Mouse (Mus musculus): Measurements from ENCODE around the gene Ptprj.

The Ptprj gene

GRCm38 (mm10) chr2:90580236-90581005 lies at the start of gene Ptprj:
Ptprj (minus strand) TSS chr2:90580647.
- DNase-seq (ENCODE audit: low spot score): peak; percentile 61

GRCm38 (mm10) chr2:90629552-90629951 lies 49.1 kb upstream of the Ptprj start:
- DNase-seq (ENCODE audit: low spot score): no peak

GRCm38 (mm10) chr2:90628261-90628660 lies 47.8 kb upstream of the Ptprj start:
- DNase-seq (ENCODE audit: low spot score): no peak

- DNase-seq (ENCODE audit: low spot score): peak; percentile 58
Observed at GRCm38 (mm10) chr2:90624920-90625319, 44.5 kb upstream of the Ptprj start.

GRCm38 (mm10) chr2:90624339-90624738 lies 43.9 kb upstream of the Ptprj start:
- DNase-seq (ENCODE audit: low spot score): no peak

GRCm38 (mm10) chr2:90620815-90621214 lies 40.4 kb upstream of the Ptprj start:
- DNase-seq (ENCODE audit: low spot score): no peak

GRCm38 (mm10) chr2:90619648-90620047 lies 39.2 kb upstream of the Ptprj start:
- no peak for DNase-seq (ENCODE audit: low spot score)

GRCm38 (mm10) chr2:90614651-90615171 lies 34.3 kb upstream of the Ptprj start:
- DNase-seq (ENCODE audit: low spot score): no peak

GRCm38 (mm10) chr2:90613591-90613990 lies 33.1 kb upstream of the Ptprj start:
- DNase-seq (ENCODE audit: low spot score): no peak

- DNase-seq (ENCODE audit: low spot score): no peak
Observed at GRCm38 (mm10) chr2:90613006-90613405, 32.6 kb upstream of the Ptprj start.

GRCm38 (mm10) chr2:90611959-90612571 lies 31.6 kb upstream of the Ptprj start:
- peak; percentile 77 for DNase-seq (ENCODE audit: low spot score)

- DNase-seq (ENCODE audit: low spot score): no peak
Observed at GRCm38 (mm10) chr2:90601056-90601455, 20.6 kb upstream of the Ptprj start.

GRCm38 (mm10) chr2:90588141-90588540 lies 7.7 kb upstream of the Ptprj start:
- DNase-seq (ENCODE audit: low spot score): no peak

- no peak for DNase-seq (ENCODE audit: low spot score)
Observed at GRCm38 (mm10) chr2:90584506-90584905, 4.1 kb upstream of the Ptprj start.

- DNase-seq (ENCODE audit: low spot score): no peak
Observed at GRCm38 (mm10) chr2:90583628-90584131, 3.2 kb upstream of the Ptprj start.

- no peak for DNase-seq (ENCODE audit: low spot score)
Observed at GRCm38 (mm10) chr2:90582814-90583213, 2.4 kb upstream of the Ptprj start.

- no peak for DNase-seq (ENCODE audit: low spot score)
Observed at GRCm38 (mm10) chr2:90582311-90582710, 1.9 kb upstream of the Ptprj start.

GRCm38 (mm10) chr2:90581796-90582125 lies 1.3 kb upstream of the Ptprj start:
- no peak for DNase-seq (ENCODE audit: low spot score)

GRCm38 (mm10) chr2:90581006-90581795 lies 754 bp upstream of the Ptprj start:
- no peak for DNase-seq (ENCODE audit: low spot score)

GRCm38 (mm10) chr2:90579728-90580235 lies 665 bp downstream of the Ptprj start:
- peak; percentile 52 for DNase-seq (ENCODE audit: low spot score)

GRCm38 (mm10) chr2:90579038-90579727 lies 1.3 kb downstream of the Ptprj start:
- DNase-seq (ENCODE audit: low spot score): no peak

All from urinary bladder, postnatal 25 days (tissue).